Mouse (Mus musculus) forebrain, embryonic 15.5 days (tissue): ENCODE results near the gene Asic1. TPM values are rescaled to one million over a fixed set of nuclear protein-coding genes. Genes with fewer than 3 reads are reported as not detected.

Experiments
- polyA plus RNA-seq: library from polyadenylated mRNA; unstranded; fragments of >200 nt; fragmentation: Nextera tagmentation; extraction: Ambion mirVana; gene quantifications from 2 replicates; pipeline ENCODE4 v1.2.1, GENCODE M21; 2015

Asic1 gene
- polyA plus RNA-seq, 1 experiment from 2014 or later, result 30.4 TPM

Other genes starting within 250 kb of the Asic1 start
- gene Nckap5l, start 212.6 kb upstream of the Asic1 start, polyA plus RNA-seq, result 11.0 and 12.4 TPM in 2 replicates
- 24.7 and 25.5 TPM in 2 replicates for gene Bcdin3d, start 195.6 kb upstream of the Asic1 start, polyA plus RNA-seq
- 17.0 and 18.9 TPM in 2 replicates for gene Faim2, start 142.2 kb upstream of the Asic1 start, polyA plus RNA-seq
- gene Aqp2, start 91.3 kb upstream of the Asic1 start, polyA plus RNA-seq, result not detected in 2 replicates
- gene Aqp5, start 79.6 kb upstream of the Asic1 start, polyA plus RNA-seq, result 0.38 TPM in 1 of 2 replicates, not detected in the other
- not detected in 2 replicates for gene Aqp6, start 69.0 kb upstream of the Asic1 start, polyA plus RNA-seq
- gene Racgap1, start 18.7 kb upstream of the Asic1 start, polyA plus RNA-seq, result 113 and 118 TPM in 2 replicates
- 121 and 124 TPM in 2 replicates for gene Smarcd1, start 31.8 kb downstream of the Asic1 start, polyA plus RNA-seq
- gene Gm17349, start 35.1 kb downstream of the Asic1 start, polyA plus RNA-seq, result not detected in 2 replicates
- 1.9 and 2.6 TPM in 2 replicates for gene Gpd1, start 47.1 kb downstream of the Asic1 start, polyA plus RNA-seq
- gene Cox14, start 55.2 kb downstream of the Asic1 start, polyA plus RNA-seq, result 175 and 190 TPM in 2 replicates
- gene Cers5, start 102.5 kb downstream of the Asic1 start, polyA plus RNA-seq, result 69.4 and 69.7 TPM in 2 replicates
- 37.9 and 38.4 TPM in 2 replicates for gene Lima1, start 205.1 kb downstream of the Asic1 start, polyA plus RNA-seq